Mouse (Mus musculus) intestine, postnatal 0 days (tissue): ENCODE data around the gene Ptms. TPM values are rescaled to one million over a fixed set of nuclear protein-coding genes. Genes with fewer than 3 reads are reported as not detected.

Experiments used
- ATAC-seq: fragments of 200-750 bp; cut with Nextera tagmentation; 2 replicates; pipeline ENCODE4 v1.8.0; 2017; ENCODE audit warnings: mild to moderate bottlenecking, moderate TSS enrichment, moderate library complexity
- H3K27ac ChIP-seq: fragments of 300-500 bp; sonication (generic); 2 replicates; pipeline ENCODE4 v1.5.1; 2014; ENCODE audit warnings: mild to moderate bottlenecking, low read depth, low read length, moderate library complexity
- H3K27me3 ChIP-seq: fragments of 300-500 bp; sonication (generic); replicated peaks from 2 replicates; pipeline ENCODE4 v1.6.1; 2014; ENCODE audit warnings: low read length, mixed read lengths; ENCODE audit not compliant: control insufficient read depth, insufficient read depth
- H3K36me3 ChIP-seq: fragments of 300-500 bp; sonication (generic); 2 replicates; pipeline ENCODE4 v1.6.1; 2014; ENCODE audit warnings: mild to moderate bottlenecking, moderate library complexity; ENCODE audit not compliant: control insufficient read depth, insufficient read depth
- H3K4me1 ChIP-seq: fragments of 300-500 bp; sonication (generic); replicated peaks from 2 replicates; pipeline ENCODE4 v1.6.1; 2014; ENCODE audit warnings: antibody characterized with exemption, low read length, mixed read lengths; ENCODE audit not compliant: control insufficient read depth, insufficient read depth
- H3K4me2 ChIP-seq: fragments of 300-500 bp; sonication (generic); replicated peaks from 2 replicates; pipeline ENCODE4 v1.6.1; 2014; ENCODE audit warnings: low read depth, mild to moderate bottlenecking, moderate library complexity
- H3K4me3 ChIP-seq: fragments of 300-500 bp; sonication (generic); 2 replicates; pipeline ENCODE4 v1.5.1; 2014; ENCODE audit warnings: low read depth, low read length
- H3K9ac ChIP-seq: fragments of 300-500 bp; sonication (generic); 2 replicates; pipeline ENCODE4 v1.6.1; 2014; ENCODE audit warnings: mild to moderate bottlenecking, low read depth, low read length
- H3K9me3 ChIP-seq: fragments of 300-500 bp; sonication (generic); 2 replicates; pipeline ENCODE4 v1.6.1; 2016; ENCODE audit warnings: mixed run types; ENCODE audit not compliant: control insufficient read depth
- CTCF ChIP-seq: sonication (generic); IDR thresholded peaks from 2 replicates; pipeline ENCODE4 v1.5.1; 2016; ENCODE audit warnings: low read depth, mild to moderate bottlenecking, control low read depth, antibody characterized with exemption, moderate library complexity
- WGBS: fragments of 180-500 bp; shearing (Covaris S2); extraction: QIAGEN DNeasy Blood & Tissue Kit; methylation state at CpG from one replicate; pipeline ENCODE4 v1.1.7; 2014; 5-methylcytosine and 5-hydroxymethylcytosine counted together
- polyA plus RNA-seq: library from polyadenylated mRNA; unstranded; fragments of >200 nt; fragmentation: Nextera tagmentation; extraction: Ambion mirVana; gene quantifications from 2 replicates; pipeline ENCODE4 v1.2.1, GENCODE M21; 2015

Gene Ptms
- polyA plus RNA-seq, 1 experiment from 2014 or later = 169 TPM

DNA sequence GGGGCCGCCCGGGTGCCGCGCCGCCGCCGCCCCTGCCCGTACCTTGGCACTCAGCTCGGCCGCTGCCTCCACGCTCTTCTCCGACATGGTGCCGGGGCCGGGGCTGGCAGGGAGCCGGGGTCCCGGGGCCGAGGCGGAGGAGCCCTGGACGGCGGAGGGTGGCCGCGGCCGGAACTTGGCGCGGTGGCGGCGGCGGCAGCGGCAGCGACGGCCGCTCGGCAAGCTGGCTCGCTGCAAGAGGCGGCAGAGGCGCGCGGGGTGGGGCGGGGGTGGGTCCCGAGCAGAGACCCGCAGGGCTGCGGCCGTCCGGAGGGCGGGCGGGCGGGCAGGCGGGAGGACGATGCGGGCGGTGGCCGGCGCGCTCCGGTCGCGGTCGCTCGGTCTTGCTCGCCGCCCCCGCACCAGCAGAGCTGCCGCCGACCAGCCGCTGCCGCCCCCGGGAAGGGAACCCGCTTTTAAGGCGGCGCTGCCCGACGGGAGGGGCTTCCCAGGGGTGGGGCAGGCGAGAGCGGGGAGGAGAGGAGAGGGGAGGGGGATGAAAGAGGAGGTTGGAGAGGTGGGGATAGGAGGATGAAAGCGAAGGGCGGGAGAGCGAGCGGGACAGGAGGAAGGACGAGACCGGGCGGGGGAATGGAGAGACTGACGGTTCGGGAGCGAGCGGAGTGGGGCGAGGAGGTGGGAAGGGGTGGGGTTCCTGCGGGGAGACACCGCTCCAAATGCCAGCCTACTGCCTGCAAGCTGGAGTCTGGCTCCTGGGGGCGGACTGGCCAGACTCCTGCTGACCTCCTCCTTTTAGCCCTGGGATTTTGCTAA, 2.2 kb downstream of the Ptms start:
- WGBS = under 1% methylated on average over 68 of the region's 89 CpGs
- Histone ChIP-seq H3K4me1 (peaks cover 13% of the 10 kb centered on the region), H3K27ac (peak overlapping the region; percentile 97), H3K36me3 (peaks cover 18% of the 10 kb centered on the region), H3K27me3 (no peaks in the 10 kb centered on the region), H3K4me2 (peak overlapping the region; percentile 86), H3K9ac (peak overlapping the region; percentile 95), H3K9me3 (no peaks in the 10 kb centered on the region), H3K4me3 (peak overlapping the region; percentile 91)
- ATAC-seq = peak; percentile 39
- TF ChIP-seq CTCF = no peak

DNA sequence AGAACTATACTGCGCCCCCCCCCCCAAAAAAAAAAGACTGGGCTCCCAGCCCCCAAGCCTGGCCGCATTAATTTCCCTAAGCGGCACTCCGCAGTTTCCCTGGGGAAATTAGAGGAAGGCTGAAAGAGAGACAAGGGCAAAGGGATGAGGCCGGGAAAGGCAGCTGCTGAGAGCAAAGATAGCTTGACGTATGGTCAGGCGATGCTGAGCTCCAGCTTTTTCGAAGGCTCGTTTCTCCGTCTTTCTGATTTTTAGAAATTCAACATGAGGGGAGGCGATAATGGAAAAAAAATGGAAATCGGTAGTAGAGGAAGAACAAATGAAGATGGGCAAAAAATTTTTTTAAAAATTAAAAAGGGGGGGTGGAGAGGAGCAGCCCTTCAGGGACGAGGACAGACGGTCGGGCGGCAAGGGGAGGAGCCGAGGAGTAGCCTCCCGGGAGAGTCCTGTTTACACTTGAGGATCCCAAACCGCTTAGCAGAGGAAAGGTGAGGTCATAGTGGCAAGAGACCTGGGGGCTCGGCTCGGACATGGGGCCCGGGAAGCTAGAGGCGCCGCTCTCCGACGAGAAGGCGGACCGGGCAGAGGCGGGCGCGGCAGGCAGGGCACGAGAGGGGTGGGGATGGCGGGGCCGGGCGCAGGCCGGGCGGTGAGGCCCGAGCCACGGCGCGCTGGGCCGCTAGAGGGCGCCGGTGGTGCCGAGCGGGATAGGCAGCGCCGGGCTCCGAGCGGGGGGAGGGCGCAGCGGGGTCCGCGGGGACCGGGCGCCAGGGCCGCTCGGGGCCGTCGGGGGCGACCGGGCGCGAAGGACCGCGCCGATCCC, 3.0 kb downstream of the Ptms start:
- peak; percentile 77 for TF ChIP-seq CTCF
- H3K4me3 ChIP-seq = peak overlapping the region; percentile 91
- H3K4me2 ChIP-seq = peak overlapping the region; percentile 86
- H3K36me3 ChIP-seq = peaks cover 18% of the 10 kb centered on the region
- peak overlapping the region; percentile 95 for H3K9ac ChIP-seq
- WGBS = under 1% methylated on average over 35 of the region's 67 CpGs
- no peaks in the 10 kb centered on the region for H3K27me3 ChIP-seq
- peak; percentile 80 for ATAC-seq
- H3K27ac ChIP-seq = peak overlapping the region; percentile 97
- no peaks in the 10 kb centered on the region for H3K9me3 ChIP-seq
- peaks cover 13% of the 10 kb centered on the region for H3K4me1 ChIP-seq

DNA sequence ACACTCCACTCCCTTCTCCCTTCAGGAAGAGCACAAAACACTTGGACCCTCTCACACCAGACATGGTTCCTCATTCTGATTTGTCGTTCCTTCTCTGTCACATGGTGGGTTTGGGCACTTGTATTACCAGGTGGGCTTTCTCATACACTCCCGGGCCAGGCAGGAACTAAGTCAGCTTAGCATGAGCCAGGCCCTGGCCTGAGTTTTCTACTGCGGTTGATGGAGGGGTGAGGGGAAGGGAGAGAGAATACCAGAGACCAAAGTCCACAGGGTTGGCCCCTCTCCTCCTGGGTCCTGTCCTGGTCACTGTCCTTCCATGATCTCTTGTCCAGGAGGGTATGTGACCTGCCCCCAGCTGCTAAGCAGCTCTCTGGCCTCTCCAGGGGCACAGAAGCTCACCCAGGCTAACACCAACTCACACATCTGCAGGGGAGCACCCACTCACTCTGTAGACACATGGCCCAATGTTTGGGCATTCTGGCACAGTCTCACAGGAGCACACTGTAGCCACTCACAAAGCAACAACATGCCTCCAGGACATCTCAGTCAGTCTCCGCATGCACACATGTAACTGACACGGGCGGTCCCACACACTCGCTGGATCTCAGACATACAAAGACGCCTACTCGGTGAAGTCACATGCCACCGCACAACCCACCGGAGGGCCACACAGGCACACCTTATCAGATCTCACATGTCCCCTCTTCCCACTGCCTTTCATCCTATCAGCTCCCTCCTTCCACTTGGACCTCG, 3.8 kb downstream of the Ptms start:
- peak overlapping the region; percentile 95 for H3K9ac ChIP-seq
- TF ChIP-seq CTCF = no peak
- WGBS = 8% methylated on average over 12 of the region's 12 CpGs
- H3K9me3 ChIP-seq = no peaks in the 10 kb centered on the region
- peaks cover 18% of the 10 kb centered on the region for H3K36me3 ChIP-seq
- no peaks in the 10 kb centered on the region for H3K27me3 ChIP-seq
- H3K27ac ChIP-seq = peak overlapping the region; percentile 46
- H3K4me1 ChIP-seq = peaks cover 13% of the 10 kb centered on the region
- ATAC-seq = no peak
- peak overlapping the region; percentile 91 for H3K4me3 ChIP-seq
- H3K4me2 ChIP-seq = peak overlapping the region; percentile 86

DNA sequence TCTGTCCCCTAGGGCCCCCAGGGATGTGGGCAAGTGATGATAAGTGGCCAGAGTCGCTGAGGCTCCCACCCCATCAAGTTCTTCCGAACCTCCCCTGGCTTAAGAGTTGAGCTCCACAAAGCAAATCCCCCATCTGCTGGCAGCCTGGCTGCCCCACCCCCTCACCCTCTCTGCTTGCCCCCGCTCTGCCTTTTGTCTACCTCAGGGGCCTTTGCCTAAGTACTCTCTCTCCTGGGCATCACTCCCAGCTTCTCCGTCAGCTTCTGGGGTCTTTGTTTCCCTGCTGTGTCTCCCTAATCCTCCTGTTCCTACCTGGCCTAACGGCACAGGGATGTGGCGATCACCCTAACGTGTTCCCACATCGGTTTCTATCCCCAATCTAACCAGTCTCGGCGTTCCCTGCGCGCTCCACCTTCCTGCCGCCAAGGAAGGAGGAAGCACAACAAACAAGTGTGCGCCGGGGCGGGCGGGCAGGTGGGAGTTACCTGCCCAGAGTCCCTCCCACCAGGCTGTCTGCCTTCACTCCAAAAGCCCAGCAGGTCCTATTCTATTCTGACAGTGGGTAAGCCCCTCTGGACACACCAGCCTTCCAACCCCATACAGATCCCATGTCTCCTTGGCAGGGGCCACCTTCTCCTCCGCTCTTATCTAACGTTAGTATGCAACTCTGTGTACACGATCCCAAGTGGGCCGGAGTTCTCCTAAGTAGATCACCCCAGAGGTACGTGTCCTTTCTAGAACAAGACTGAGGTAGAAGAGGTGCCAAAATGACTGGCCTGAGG, 4.6 kb downstream of the Ptms start:
- no peak for TF ChIP-seq CTCF
- Histone ChIP-seq H3K4me3 (peak overlapping the region; percentile 91), H3K36me3 (peaks cover 18% of the 10 kb centered on the region), H3K4me2 (peak overlapping the region; percentile 86), H3K27me3 (peaks cover 4% of the 10 kb centered on the region; the same call in 1 of the 2 replicates), H3K4me1 (peaks cover 13% of the 10 kb centered on the region), H3K9me3 (no peaks in the 10 kb centered on the region), H3K9ac (peak overlapping the region; percentile 95), H3K27ac (peak overlapping the region; percentile 46; the same call in 1 of the 2 replicates)
- no peak for ATAC-seq
- 13% methylated on average over 22 of the region's 22 CpGs for WGBS

DNA sequence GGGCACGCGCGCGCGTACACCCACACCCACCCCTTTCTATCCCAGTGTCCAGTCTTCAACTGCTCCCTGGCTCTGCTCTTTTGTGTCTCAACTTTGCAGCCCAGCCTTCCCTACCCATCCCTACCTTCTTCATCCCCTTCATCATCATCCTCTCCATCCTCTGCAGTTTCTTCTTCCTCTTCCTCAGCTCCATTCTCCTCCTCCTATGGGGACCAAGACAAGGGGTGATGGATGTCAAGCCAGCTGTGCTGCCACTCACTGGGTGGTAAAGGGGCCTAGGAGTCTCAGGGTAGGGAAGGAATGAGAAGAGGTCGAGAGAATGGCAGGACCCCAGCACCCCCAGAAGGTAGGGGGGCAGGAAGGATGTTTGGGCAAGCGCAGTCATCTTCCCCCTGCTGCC, 5.4 kb downstream of the Ptms start:
- Histone ChIP-seq H3K4me2 (peak overlapping the region; percentile 86; the same call in 1 of the 2 replicates), H3K36me3 (peaks cover 18% of the 10 kb centered on the region), H3K4me1 (peaks cover 13% of the 10 kb centered on the region), H3K27ac (no peak overlapping the region), H3K9me3 (no peaks in the 10 kb centered on the region), H3K9ac (no peak overlapping the region), H3K4me3 (no peak overlapping the region), H3K27me3 (peaks cover 12% of the 10 kb centered on the region; the same call in 1 of the 2 replicates)
- ATAC-seq = no peak
- WGBS = 85% methylated on average over 7 of the region's 7 CpGs
- TF ChIP-seq CTCF = no peak
